Mouse (Mus musculus) MEL (cell line): ENCODE data around the gene Socs4. TPM values are rescaled to one million over a fixed set of nuclear protein-coding genes. Genes with fewer than 3 reads are reported as not detected.

Source experiments
- DNase-seq: peaks from one replicate; pipeline ENCODE4 v3.0.0; 2011; ENCODE audit warnings: low read depth, low spot score
- H3K27ac ChIP-seq: 2 replicates; pipeline ENCODE4 v1.5.1; 2012; ENCODE audit warnings: low read depth, mild to moderate bottlenecking, control low read depth, low read length, moderate library complexity; ENCODE audit not compliant: control insufficient read depth
- H3K27me3 ChIP-seq, 2 experiments: fragments of 150-350 bp in 1 of 2; sonication (generic) in 1 of 2; 2 replicates each; pipeline ENCODE4 v1.6.1; 2012; ENCODE audit warnings: low read length in 2 of 2, mild to moderate bottlenecking in 2 of 2, improper control_type of control experiment in 1 of 2, moderate library complexity in 1 of 2; ENCODE audit not compliant: insufficient read depth in 2 of 2, control insufficient read depth in 1 of 2
- H3K36me3 ChIP-seq, 2 experiments: 2 replicates each; pipeline ENCODE4 v1.6.1; 2012 to 2014; ENCODE audit warnings: low read length in 2 of 2, improper control_type of control experiment in 1 of 2, inconsistent platforms in 1 of 2, mild to moderate bottlenecking in 1 of 2; ENCODE audit not compliant: insufficient read depth in 2 of 2, control insufficient read depth in 1 of 2
- H3K4me1 ChIP-seq, 2 experiments: fragments of 150-350 bp in 1 of 2; sonication (generic) in 1 of 2; 2 replicates each; pipeline ENCODE4 v1.6.1; 2012; ENCODE audit warnings: low read length in 2 of 2, improper control_type of control experiment in 1 of 2, mild to moderate bottlenecking in 1 of 2; ENCODE audit not compliant: insufficient read depth in 2 of 2, control insufficient read depth in 1 of 2
- H3K4me3 ChIP-seq, 2 experiments: fragments of 150-350 bp in 1 of 2; sonication (generic) in 1 of 2; 2 replicates each; pipeline ENCODE4 v1.5.1; 2012; ENCODE audit warnings: low read depth in 2 of 2, low read length in 2 of 2, mild to moderate bottlenecking in 2 of 2, moderate library complexity in 2 of 2, control low read depth in 1 of 2, improper control_type of control experiment in 1 of 2; ENCODE audit not compliant: control insufficient read depth in 1 of 2, insufficient read depth in 1 of 2
- H3K79me2 ChIP-seq: 2 replicates; pipeline ENCODE4 v1.6.1; 2012; ENCODE audit warnings: mild to moderate bottlenecking, low read length, moderate library complexity; ENCODE audit not compliant: control insufficient read depth, poor library complexity, insufficient read depth
- H3K9ac ChIP-seq: 2 replicates; pipeline ENCODE4 v1.6.1; 2012; ENCODE audit warnings: low read depth, mild to moderate bottlenecking, control low read depth, low read length, moderate library complexity; ENCODE audit not compliant: control insufficient read depth, poor library complexity, severe bottlenecking
- H3K9me3 ChIP-seq: fragments of 150-350 bp; sonication (generic); replicated peaks from 2 replicates; pipeline ENCODE4 v1.6.1; 2012; ENCODE audit warnings: mild to moderate bottlenecking, low read length, improper control_type of control experiment, moderate library complexity; ENCODE audit not compliant: insufficient read depth
- BHLHE40 ChIP-seq: IDR thresholded peaks from 2 replicates; pipeline ENCODE4 v1.6.1; 2012; ENCODE audit warnings: low read depth, mild to moderate bottlenecking, inconsistent platforms, low read length, improper control_type of control experiment, borderline replicate concordance
- CHD1 ChIP-seq: IDR thresholded peaks from 2 replicates; pipeline ENCODE4 v1.6.1; 2012; ENCODE audit warnings: low read depth, mild to moderate bottlenecking, inconsistent platforms, low read length, improper control_type of control experiment
- CHD2 ChIP-seq: IDR thresholded peaks from 2 replicates; pipeline ENCODE4 v1.6.1; 2011; ENCODE audit warnings: low read length, improper control_type of control experiment
- CTCF ChIP-seq, 3 experiments: IDR thresholded peaks in 2 of 3; conservative IDR thresholded peaks in 1 of 3; 2 replicates each; pipeline ENCODE4 v1.5.1; 2011 to 2012; ENCODE audit warnings: low read length in 3 of 3, low read depth in 2 of 3, mild to moderate bottlenecking in 2 of 3, improper control_type of control experiment in 1 of 3, inconsistent platforms in 1 of 3, mixed read lengths in 1 of 3, moderate library complexity in 1 of 3; ENCODE audit not compliant: control insufficient read depth in 1 of 3, insufficient read depth in 1 of 3, poor library complexity in 1 of 3, severe bottlenecking in 1 of 3
- ELF1 ChIP-seq: IDR thresholded peaks from 2 replicates; pipeline ENCODE4 v1.6.1; 2014; ENCODE audit warnings: low read depth, mild to moderate bottlenecking, inconsistent platforms, low read length, improper control_type of control experiment, moderate library complexity
- GABPA ChIP-seq: IDR thresholded peaks from 2 replicates; pipeline ENCODE4 v1.6.1; 2012; ENCODE audit warnings: low read depth, mild to moderate bottlenecking, inconsistent platforms, low read length, improper control_type of control experiment, moderate library complexity
- JUND ChIP-seq: IDR thresholded peaks from 2 replicates; pipeline ENCODE4 v1.6.1; 2011; ENCODE audit warnings: low read depth, mild to moderate bottlenecking, improper control_type of control experiment, low read length
- KAT2A ChIP-seq: conservative IDR thresholded peaks from 2 replicates; pipeline ENCODE4 v1.6.1; 2012; ENCODE audit warnings: low read depth, low read length, improper control_type of control experiment, inconsistent platforms
- MAX ChIP-seq: IDR thresholded peaks from 2 replicates; pipeline ENCODE4 v1.6.1; 2011; ENCODE audit warnings: low read length, improper control_type of control experiment
- MAZ ChIP-seq: IDR thresholded peaks from 2 replicates; pipeline ENCODE4 v1.6.1; 2012; ENCODE audit warnings: low read depth, mild to moderate bottlenecking, inconsistent platforms, low read length, improper control_type of control experiment
- MEF2A ChIP-seq: IDR thresholded peaks from 2 replicates; pipeline ENCODE4 v1.6.1; 2014; ENCODE audit warnings: low read depth, mild to moderate bottlenecking, inconsistent platforms, low read length, improper control_type of control experiment; ENCODE audit not compliant: poor library complexity, insufficient replicate concordance, severe bottlenecking; ENCODE audit errors: extremely low read depth
- MXI1 ChIP-seq: IDR thresholded peaks from 2 replicates; pipeline ENCODE4 v1.6.1; 2011; ENCODE audit warnings: mild to moderate bottlenecking, low read depth, low read length, improper control_type of control experiment
- MYB ChIP-seq: IDR thresholded peaks from 2 replicates; pipeline ENCODE4 v1.6.1; 2011; ENCODE audit warnings: mild to moderate bottlenecking, low read depth, low read length, improper control_type of control experiment
- NELFE ChIP-seq: IDR thresholded peaks from 2 replicates; pipeline ENCODE4 v1.6.1; 2011; ENCODE audit warnings: low read depth, low read length, improper control_type of control experiment
- NRF1 ChIP-seq: IDR thresholded peaks from 2 replicates; pipeline ENCODE4 v1.6.1; 2014; ENCODE audit warnings: low read depth, mild to moderate bottlenecking, inconsistent platforms, low read length, improper control_type of control experiment, moderate library complexity; ENCODE audit not compliant: poor library complexity, insufficient read depth, severe bottlenecking
- POLR2AphosphoS2 ChIP-seq: IDR thresholded peaks from 2 replicates; pipeline ENCODE4 v1.6.1; 2011; ENCODE audit warnings: low read length, improper control_type of control experiment
- RCOR1 ChIP-seq: IDR thresholded peaks from 2 replicates; pipeline ENCODE4 v1.6.1; 2012; ENCODE audit warnings: low read depth, mild to moderate bottlenecking, inconsistent platforms, low read length, improper control_type of control experiment
- TBP ChIP-seq: IDR thresholded peaks from 2 replicates; pipeline ENCODE4 v1.8.0; 2011; ENCODE audit warnings: low read depth, low read length, improper control_type of control experiment
- ZNF384 ChIP-seq: IDR thresholded peaks from 2 replicates; pipeline ENCODE4 v1.6.1; 2012; ENCODE audit warnings: low read depth, mild to moderate bottlenecking, inconsistent platforms, low read length, improper control_type of control experiment
- polyA plus RNA-seq, 2 experiments: library from polyadenylated mRNA; stranded (reverse) in 1 of 2; unstranded in 1 of 2; fragments of >175 nt in 1 of 2; fragments of >200 nt in 1 of 2; gene quantifications; 2 replicates each; pipeline versions ENCODE4 v1.2.1 to v1.2.4; 2012; ENCODE audit warnings: low replicate concordance in 2 of 2, low read depth in 1 of 2; ENCODE audit not compliant: insufficient read length in 2 of 2, insufficient read depth in 1 of 2, missing spikeins in 1 of 2
- total RNA-seq: library from RNA; depleted of rRNA; stranded (reverse); fragments of 300-350 nt; gene quantifications from 2 replicates; pipeline ENCODE4 v1.2.3, GENCODE M21; 2012

Gene Socs4
- total and polyA plus RNA-seq, 3 experiments = 8.8 to 21.0 (median 13.9) TPM

- no peak for TF ChIP-seq JUND
- TF ChIP-seq KAT2A = no peak
- TF ChIP-seq ELF1 = no peak
- TF ChIP-seq GABPA = no peak
- TF ChIP-seq NELFE = no peak
- no peak for TF ChIP-seq CHD1
- TF ChIP-seq CHD2 = no peak
Observed at GRCm38 (mm10) chr14:47265829-47266228, 10.9 kb upstream of the Socs4 start.

GRCm38 (mm10) chr14:47269056-47269455, 7.7 kb upstream of the Socs4 start:
- Histone ChIP-seq H3K27me3 (no peaks in the 10 kb centered on the region), H3K4me3 (no peak overlapping the region), H3K27ac (no peak overlapping the region), H3K9ac (no peak overlapping the region), H3K79me2 (peaks cover 4% of the 10 kb centered on the region), H3K36me3 (peaks cover 6 to 51% of the 10 kb centered on the region in 2 experiments), H3K4me1 (no peaks in the 10 kb centered on the region), H3K9me3 (no peaks in the 10 kb centered on the region)
- TF ChIP-seq MAZ = no peak
- TF ChIP-seq CTCF (IDR thresholded peaks at IDR 0.05 in 2 of 3, conservative IDR thresholded peaks at IDR 0.05 in 1 of 3; ENCODE audit: control insufficient read depth in 1 of 3, insufficient read depth in 1 of 3, low read depth in 2 of 3, low read length in 3 of 3, poor library complexity in 1 of 3, severe bottlenecking in 1 of 3) = no peak
- no peak for TF ChIP-seq BHLHE40
- TF ChIP-seq ZNF384 = no peak
- TF ChIP-seq POLR2AphosphoS2 = no peak
- no peak for TF ChIP-seq CHD1
- no peak for TF ChIP-seq MEF2A
- no peak for TF ChIP-seq NRF1
- DNase-seq = no peak

More at GRCm38 (mm10) chr14:47265829-47266228, 10.9 kb upstream of the Socs4 start:
- Histone ChIP-seq H3K4me1 (no peaks in the 10 kb centered on the region), H3K27ac (no peak overlapping the region), H3K79me2 (no peaks in the 10 kb centered on the region; the same call in 1 of the 2 replicates), H3K9ac (no peak overlapping the region), H3K9me3 (no peaks in the 10 kb centered on the region), H3K36me3 (peaks cover 2 to 52% of the 10 kb centered on the region in 2 experiments; a peak in 3 of 4 replicates), H3K27me3 (no peaks in the 10 kb centered on the region), H3K4me3 (no peak overlapping the region)
- DNase-seq = no peak

GRCm38 (mm10) chr14:47269706-47270105, 7.0 kb upstream of the Socs4 start:
- peaks cover 9% of the 10 kb centered on the region for H3K79me2 ChIP-seq
- no peaks in the 10 kb centered on the region for H3K9me3 ChIP-seq
- H3K4me1 ChIP-seq = 0 out of 4 replicates have a peak, but pooled peaks cover 0 to 5% of the 10 kb centered on the region in 2 experiments
- H3K36me3 ChIP-seq = peaks cover 12 to 52% of the 10 kb centered on the region in 2 experiments
- TF ChIP-seq BHLHE40 (no peak), MAX (no peak), MXI1 (no peak), CTCF (IDR thresholded peaks at IDR 0.05 in 2 of 3, conservative IDR thresholded peaks at IDR 0.05 in 1 of 3; ENCODE audit: control insufficient read depth in 1 of 3, insufficient read depth in 1 of 3, low read depth in 2 of 3, low read length in 3 of 3, poor library complexity in 1 of 3, severe bottlenecking in 1 of 3) (no peak), ELF1 (no peak), TBP (no peak), MYB (no peak), RCOR1 (no peak), NELFE (no peak)
- TF ChIP-seq, all 39 proteins: peak for 0
- no peak overlapping the region for H3K27ac ChIP-seq
- no peak for DNase-seq
- H3K9ac ChIP-seq = no peak overlapping the region
- H3K4me3 ChIP-seq = no peak overlapping the region
- H3K27me3 ChIP-seq = no peaks in the 10 kb centered on the region
